Mouse (Mus musculus) limb, embryonic 12.5 days (tissue): ENCODE data around the gene Pigr. TPM values are rescaled to one million over a fixed set of nuclear protein-coding genes. Genes with fewer than 3 reads are reported as not detected.

ENCODE experiments used
- ATAC-seq: fragments of 200-750 bp; cut with Nextera tagmentation; 2 replicates; pipeline ENCODE4 v1.8.0; 2017; ENCODE audit warnings: low read depth, moderate TSS enrichment; ENCODE audit not compliant: insufficient number of reproducible peaks, insufficient read depth, low FRiP score, low TSS enrichment
- H3K27ac ChIP-seq: fragments of 300-500 bp; sonication (generic); 2 replicates; pipeline ENCODE4 v1.5.1; 2016; ENCODE audit warnings: mild to moderate bottlenecking, moderate library complexity
- H3K27me3 ChIP-seq: fragments of 300-500 bp; sonication (generic); 2 replicates; pipeline ENCODE4 v1.6.1; 2016; ENCODE audit warnings: mild to moderate bottlenecking, moderate library complexity
- H3K36me3 ChIP-seq: fragments of 300-500 bp; sonication (generic); 2 replicates; pipeline ENCODE4 v1.6.1; 2016; ENCODE audit warnings: mild to moderate bottlenecking, moderate library complexity
- H3K4me1 ChIP-seq: fragments of 300-500 bp; sonication (generic); replicated peaks from 2 replicates; pipeline ENCODE4 v1.6.1; 2016
- H3K4me2 ChIP-seq: fragments of 300-500 bp; sonication (generic); 2 replicates; pipeline ENCODE4 v1.6.1; 2016; ENCODE audit warnings: mild to moderate bottlenecking, moderate library complexity
- H3K4me3 ChIP-seq: fragments of 300-500 bp; sonication (generic); replicated peaks from 2 replicates; pipeline ENCODE4 v1.5.1; 2016; ENCODE audit warnings: mild to moderate bottlenecking
- H3K9ac ChIP-seq: fragments of 300-500 bp; sonication (generic); replicated peaks from 2 replicates; pipeline ENCODE4 v1.6.1; 2016; ENCODE audit warnings: mild to moderate bottlenecking, moderate library complexity
- H3K9me3 ChIP-seq: fragments of 300-500 bp; sonication (generic); 2 replicates; pipeline ENCODE4 v1.6.1; 2016; ENCODE audit warnings: mild to moderate bottlenecking, moderate library complexity
- WGBS: fragments of 180-500 bp; shearing (Covaris S2); methylation state at CpG from one replicate; pipeline ENCODE4 v1.1.7; 2016; 5-methylcytosine and 5-hydroxymethylcytosine counted together
- polyA plus RNA-seq: library from polyadenylated mRNA; unstranded; fragments of >200 nt; fragmentation: Nextera tagmentation; extraction: Ambion mirVana; gene quantifications from 2 replicates; pipeline ENCODE4 v1.2.1, GENCODE M21; 2016

The Pigr gene
- polyA plus RNA-seq, result not detected in 2 replicates

- Histone ChIP-seq H3K4me1 (no peaks in the 10 kb centered on the region), H3K36me3 (no peaks in the 10 kb centered on the region), H3K27ac (no peak within 1 kb of the TSS), H3K9ac (no peak within 1 kb of the TSS), H3K4me2 (no peak within 1 kb of the TSS), H3K9me3 (no peaks in the 10 kb centered on the region), H3K4me3 (no peak within 1 kb of the TSS), H3K27me3 (no peaks in the 10 kb centered on the region)
- no peak for ATAC-seq
- WGBS, result 86% methylated on average over 5 of the region's 5 CpGs
Measured at GRCm38 (mm10) chr1:130826448-130826847, at the start of gene Pigr. Gene Pigr, plus strand, starts transcription at chr1:130826684.

- H3K27ac ChIP-seq, result no peak overlapping the region
- H3K4me3 ChIP-seq, result no peak overlapping the region
- H3K9ac ChIP-seq, result no peak overlapping the region
- no peak overlapping the region for H3K4me2 ChIP-seq
- ATAC-seq, result no peak
- WGBS, result 86% methylated on average over 3 of the region's 3 CpGs
- H3K36me3 ChIP-seq, result no peaks in the 10 kb centered on the region
- no peaks in the 10 kb centered on the region for H3K9me3 ChIP-seq
- H3K27me3 ChIP-seq, result no peaks in the 10 kb centered on the region
- no peaks in the 10 kb centered on the region for H3K4me1 ChIP-seq
Measured at GRCm38 (mm10) chr1:130779867-130780266, 46.6 kb upstream of the Pigr start.

- 29% methylated on average over 4 of the region's 4 CpGs for WGBS
- no peak overlapping the region for H3K27ac ChIP-seq
- no peaks in the 10 kb centered on the region for H3K27me3 ChIP-seq
- H3K4me3 ChIP-seq, result no peak overlapping the region
- H3K36me3 ChIP-seq, result no peaks in the 10 kb centered on the region
- ATAC-seq, result no peak
- no peaks in the 10 kb centered on the region for H3K9me3 ChIP-seq
- H3K4me1 ChIP-seq, result no peaks in the 10 kb centered on the region
- no peak overlapping the region for H3K9ac ChIP-seq
- no peak overlapping the region for H3K4me2 ChIP-seq
Measured at GRCm38 (mm10) chr1:130784054-130784453, 42.4 kb upstream of the Pigr start.

GRCm38 (mm10) chr1:130787001-130787400 is 39.5 kb upstream of the Pigr start:
- Histone ChIP-seq H3K4me2 (no peak overlapping the region), H3K27me3 (no peaks in the 10 kb centered on the region), H3K27ac (no peak overlapping the region), H3K36me3 (no peaks in the 10 kb centered on the region), H3K9me3 (peaks cover 3% of the 10 kb centered on the region; the same call in 1 of the 2 replicates), H3K9ac (no peak overlapping the region), H3K4me3 (no peak overlapping the region), H3K4me1 (no peaks in the 10 kb centered on the region)
- no peak for ATAC-seq
- WGBS, result 43% methylated on average over 4 of the region's 4 CpGs

GRCm38 (mm10) chr1:130789512-130790451 is 36.7 kb upstream of the Pigr start:
- WGBS, result 62% methylated on average over 3 of the region's 3 CpGs
- Histone ChIP-seq H3K9me3 (peaks cover 3% of the 10 kb centered on the region; the same call in 1 of the 2 replicates), H3K27me3 (no peaks in the 10 kb centered on the region), H3K27ac (no peak overlapping the region), H3K4me3 (no peak overlapping the region), H3K4me2 (no peak overlapping the region), H3K36me3 (no peaks in the 10 kb centered on the region), H3K9ac (no peak overlapping the region), H3K4me1 (no peaks in the 10 kb centered on the region)
- ATAC-seq, result no peak

- Histone ChIP-seq H3K27me3 (no peaks in the 10 kb centered on the region), H3K27ac (no peak overlapping the region), H3K4me1 (no peaks in the 10 kb centered on the region), H3K4me3 (no peak overlapping the region), H3K9me3 (peaks cover 3% of the 10 kb centered on the region; the same call in 1 of the 2 replicates), H3K4me2 (no peak overlapping the region), H3K36me3 (no peaks in the 10 kb centered on the region), H3K9ac (no peak overlapping the region)
- ATAC-seq, result no peak
- 80% methylated on average over 2 of the region's 2 CpGs for WGBS
Measured at GRCm38 (mm10) chr1:130795331-130795730, 31.2 kb upstream of the Pigr start.

- Histone ChIP-seq H3K4me2 (no peak overlapping the region), H3K36me3 (no peaks in the 10 kb centered on the region), H3K4me1 (no peaks in the 10 kb centered on the region), H3K4me3 (no peak overlapping the region), H3K27me3 (no peaks in the 10 kb centered on the region), H3K9me3 (no peaks in the 10 kb centered on the region; the same call in 1 of the 2 replicates), H3K27ac (no peak overlapping the region), H3K9ac (no peak overlapping the region)
- WGBS, result 78% methylated on average over 8 of the region's 8 CpGs
- ATAC-seq, result no peak
Measured at GRCm38 (mm10) chr1:130796967-130797684, 29.4 kb upstream of the Pigr start.

GRCm38 (mm10) chr1:130798037-130798436 is 28.4 kb upstream of the Pigr start:
- Histone ChIP-seq H3K27me3 (no peaks in the 10 kb centered on the region), H3K36me3 (no peaks in the 10 kb centered on the region), H3K9ac (no peak overlapping the region), H3K9me3 (no peaks in the 10 kb centered on the region), H3K27ac (no peak overlapping the region), H3K4me1 (peaks cover 7% of the 10 kb centered on the region), H3K4me2 (no peak overlapping the region), H3K4me3 (no peak overlapping the region)
- ATAC-seq, result no peak
- WGBS, result 62% methylated on average over 6 of the region's 6 CpGs

- H3K9me3 ChIP-seq, result no peaks in the 10 kb centered on the region
Measured at GRCm38 (mm10) chr1:130798551-130798950, 27.9 kb upstream of the Pigr start.

GRCm38 (mm10) chr1:130799399-130799798 is 27.1 kb upstream of the Pigr start:
- ATAC-seq, result no peak
- no peaks in the 10 kb centered on the region for H3K27me3 ChIP-seq
- H3K9ac ChIP-seq, result no peak overlapping the region
- H3K4me3 ChIP-seq, result no peak overlapping the region
- WGBS, result 89% methylated on average over 2 of the region's 2 CpGs
- H3K4me2 ChIP-seq, result no peak overlapping the region
- H3K36me3 ChIP-seq, result no peaks in the 10 kb centered on the region
- no peak overlapping the region for H3K27ac ChIP-seq
- no peaks in the 10 kb centered on the region for H3K9me3 ChIP-seq
- H3K4me1 ChIP-seq, result peaks cover 9% of the 10 kb centered on the region

More at GRCm38 (mm10) chr1:130798551-130798950, 27.9 kb upstream of the Pigr start:
- Histone ChIP-seq H3K4me2 (no peak overlapping the region), H3K36me3 (no peaks in the 10 kb centered on the region), H3K4me3 (no peak overlapping the region), H3K4me1 (peaks cover 9% of the 10 kb centered on the region), H3K9ac (no peak overlapping the region), H3K27ac (no peak overlapping the region), H3K27me3 (no peaks in the 10 kb centered on the region)
- WGBS, result 54% methylated on average over 3 of the region's 3 CpGs
- ATAC-seq, result no peak

- H3K27me3 ChIP-seq, result no peaks in the 10 kb centered on the region; the same call in 1 of the 2 replicates
- H3K9ac ChIP-seq, result no peak within 1 kb of the TSS
- no peak within 1 kb of the TSS for H3K4me3 ChIP-seq
- ATAC-seq, result no peak
- H3K9me3 ChIP-seq, result no peaks in the 10 kb centered on the region
- no peaks in the 10 kb centered on the region for H3K36me3 ChIP-seq
- no peak within 1 kb of the TSS for H3K4me2 ChIP-seq
- peaks cover 9% of the 10 kb centered on the region for H3K4me1 ChIP-seq
- no peak within 1 kb of the TSS for H3K27ac ChIP-seq
- WGBS, result 84% methylated on average over 8 of the region's 8 CpGs
Measured at GRCm38 (mm10) chr1:130800602-130801001, 25.9 kb upstream of the Pigr start, which contains the start of gene Fcamr. Gene Fcamr, plus strand, starts transcription at chr1:130800902.
